Mouse (Mus musculus): ENCODE measurements around the gene Izumo1r. TPM values are rescaled to one million over a fixed set of nuclear protein-coding genes. Genes with fewer than 3 reads are reported as not detected.
"Not testable (repeated sequence)": the region's sequence is repeated elsewhere in the genome, so short reads cannot be mapped to it uniquely, and the experiment has no call there.

The Izumo1r gene
- total RNA-seq, 2 experiments from 2014 or later = not detected

DNA sequence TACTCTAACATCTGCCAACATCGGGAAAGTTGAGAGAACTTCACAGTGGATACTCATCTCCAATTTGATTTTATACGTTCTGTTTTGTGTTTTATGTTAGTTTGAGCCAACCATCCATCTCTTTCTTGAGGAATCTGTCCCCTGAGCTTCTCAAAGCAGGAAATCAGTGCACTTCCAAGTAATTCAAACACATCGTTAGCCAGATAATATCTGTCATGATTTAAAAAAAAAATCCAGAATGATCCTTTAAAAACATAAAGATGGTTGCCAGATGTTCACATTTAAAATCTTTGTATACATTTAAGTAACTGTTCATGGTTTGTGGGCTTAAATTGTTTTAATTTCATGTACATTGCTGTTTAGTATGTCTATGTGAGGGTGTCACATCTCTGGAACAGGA is 2.2 kb upstream of the Izumo1r start:
- DNase-seq (ENCODE audit: low spot score in 2 of 2) = no peak

DNA sequence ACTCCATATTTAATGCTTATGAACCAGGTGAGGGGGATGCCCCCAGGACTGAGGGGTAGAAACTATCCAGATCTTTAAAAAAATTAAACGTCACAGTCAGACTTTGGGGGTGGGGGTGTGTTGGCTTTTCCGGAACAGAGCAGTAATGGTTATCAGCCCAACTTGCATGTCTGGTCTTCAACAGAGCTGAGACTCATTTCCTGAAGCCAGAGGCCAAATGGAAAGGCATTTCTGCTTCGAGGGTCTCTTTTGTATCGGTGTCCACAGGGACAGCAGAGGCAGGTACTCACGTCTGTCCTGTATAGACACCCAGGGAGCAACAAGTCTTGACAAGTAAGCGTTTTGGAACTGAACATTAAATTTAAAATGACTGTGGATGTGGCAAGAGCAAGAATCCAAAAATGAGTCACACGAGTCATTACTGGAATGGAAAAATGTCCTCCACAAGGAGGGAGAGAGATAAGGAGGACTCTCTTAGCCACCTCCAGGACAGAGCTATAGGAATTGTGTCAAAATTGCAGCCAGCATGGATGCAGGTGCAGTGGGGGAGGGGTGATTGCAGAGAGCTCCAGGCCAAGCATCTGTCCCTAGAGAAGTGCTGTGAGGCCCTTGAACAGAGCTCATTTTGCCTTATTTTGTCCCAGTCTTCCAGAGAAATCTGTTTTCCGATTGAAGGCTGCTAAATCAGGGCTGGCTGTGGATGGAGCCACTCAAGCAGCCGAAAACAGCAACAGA is 1.2 kb upstream of the Izumo1r start:
- DNase-seq (ENCODE audit: low spot score in 2 of 2) = no peak

DNA sequence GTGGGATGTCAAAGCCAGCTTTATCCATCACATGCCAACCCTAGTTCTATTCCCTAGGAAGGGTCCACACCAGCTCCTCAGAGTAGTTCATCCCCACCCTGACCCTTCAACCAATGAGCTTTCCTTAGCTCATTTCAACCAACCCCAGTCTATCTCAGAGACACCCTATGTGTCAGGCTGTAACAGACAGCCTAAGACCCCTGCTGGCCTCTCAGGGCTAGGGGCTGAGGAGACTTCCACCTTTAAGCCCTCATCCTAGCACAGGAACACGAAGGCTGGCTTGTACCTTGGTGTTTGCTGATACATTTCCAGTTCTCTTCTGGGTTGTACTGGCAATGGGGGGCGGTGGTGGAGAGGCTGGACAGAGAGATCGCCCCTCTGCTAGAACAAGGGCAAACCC is 743 bp downstream of the Izumo1r start:
- DNase-seq (ENCODE audit: low spot score in 2 of 2) = no peak

DNA sequence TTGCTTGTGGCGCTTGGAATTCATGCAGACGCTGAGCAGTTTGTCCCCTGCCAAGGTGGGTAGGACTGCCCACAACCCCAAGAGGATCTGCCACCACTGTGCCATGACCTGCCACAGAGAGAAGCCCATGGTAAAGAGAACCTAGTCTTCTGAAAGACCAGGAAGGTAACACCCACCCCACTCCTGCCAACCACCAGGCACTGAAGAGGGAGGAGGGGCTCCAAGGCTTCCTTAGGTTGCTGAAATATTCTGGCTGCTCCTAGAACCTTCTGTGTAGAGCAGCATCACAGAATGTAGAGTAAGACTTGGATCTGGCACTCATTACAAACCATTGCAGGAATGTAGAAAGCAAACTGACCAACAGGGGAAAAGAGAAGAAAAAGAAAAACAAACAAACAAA is 1.3 kb downstream of the Izumo1r start:
- DNase-seq (ENCODE audit: low spot score in 2 of 2) = no peak

DNA sequence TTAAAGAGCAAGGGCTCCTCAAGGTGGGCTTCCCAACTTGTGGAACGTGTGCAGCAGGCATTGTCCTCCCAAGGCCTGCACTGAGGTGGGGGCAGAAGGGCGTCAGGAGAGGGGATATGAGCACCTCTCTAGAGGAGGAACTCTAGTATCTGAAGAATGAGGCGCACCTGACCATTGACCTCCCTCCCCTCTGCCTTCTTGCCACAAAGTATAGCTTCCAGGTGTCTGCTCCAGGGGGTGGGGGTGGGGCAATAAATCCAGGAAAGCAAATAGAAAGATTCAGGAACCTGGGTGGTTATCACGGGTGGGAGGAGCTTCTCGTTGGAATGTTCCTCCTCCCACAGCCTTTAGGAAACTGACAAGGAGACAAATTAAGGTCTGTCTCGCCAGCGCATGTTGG is 2.0 kb downstream of the Izumo1r start:
- DNase-seq (ENCODE audit: low spot score in 2 of 2) = no peak

DNA sequence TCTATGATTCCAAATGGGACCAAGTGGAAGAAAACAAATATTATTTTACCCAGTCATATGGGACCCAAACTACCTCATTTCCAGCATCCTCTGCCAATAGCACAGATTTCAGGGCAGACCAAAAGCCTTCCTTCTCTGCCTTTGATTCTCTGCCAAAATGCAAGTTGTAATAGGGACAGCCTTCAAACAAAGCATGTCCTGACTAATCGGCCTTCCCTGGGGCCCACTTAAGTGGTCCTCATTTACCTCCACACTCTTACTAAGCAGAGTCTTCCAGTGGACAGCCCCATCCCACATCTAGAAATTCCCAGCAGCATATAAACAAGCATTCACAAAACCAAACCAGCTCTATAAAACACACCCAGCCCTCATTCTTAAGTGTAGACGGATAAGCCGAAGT is 6.6 kb downstream of the Izumo1r start:
- DNase-seq (ENCODE audit: low spot score in 2 of 2) = peak in 1 of 2 experiments; percentile 31

DNA sequence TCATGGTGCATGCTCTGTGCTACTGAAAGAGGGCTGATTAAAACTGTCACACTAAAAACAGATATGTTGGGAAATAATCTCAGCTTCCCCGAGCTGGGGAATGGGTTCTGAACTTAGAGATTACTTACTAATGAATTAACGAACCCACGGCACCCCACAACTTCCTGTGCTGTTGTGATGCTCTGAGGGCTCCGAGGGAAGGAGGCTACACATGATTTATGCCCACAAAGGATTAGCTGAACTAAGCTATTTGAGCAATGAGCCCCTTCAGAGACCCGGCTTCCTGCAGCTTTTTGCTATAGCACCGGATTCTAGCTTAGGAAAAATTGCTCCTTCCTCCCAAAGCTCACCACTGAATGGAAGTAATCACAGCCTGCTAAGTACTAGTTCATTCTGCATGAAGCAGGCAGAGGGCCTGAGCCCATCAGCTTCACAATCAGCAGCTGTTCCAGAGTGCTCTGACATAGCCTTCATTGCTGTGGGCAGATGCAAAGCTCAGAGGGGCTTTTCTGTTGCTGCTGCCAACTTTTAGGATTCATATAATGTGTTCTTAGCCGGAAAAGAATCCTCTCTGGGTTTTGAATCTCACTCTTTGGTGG is 8.4 kb downstream of the Izumo1r start:
- DNase-seq (ENCODE audit: low spot score in 2 of 2) = no peak

DNA sequence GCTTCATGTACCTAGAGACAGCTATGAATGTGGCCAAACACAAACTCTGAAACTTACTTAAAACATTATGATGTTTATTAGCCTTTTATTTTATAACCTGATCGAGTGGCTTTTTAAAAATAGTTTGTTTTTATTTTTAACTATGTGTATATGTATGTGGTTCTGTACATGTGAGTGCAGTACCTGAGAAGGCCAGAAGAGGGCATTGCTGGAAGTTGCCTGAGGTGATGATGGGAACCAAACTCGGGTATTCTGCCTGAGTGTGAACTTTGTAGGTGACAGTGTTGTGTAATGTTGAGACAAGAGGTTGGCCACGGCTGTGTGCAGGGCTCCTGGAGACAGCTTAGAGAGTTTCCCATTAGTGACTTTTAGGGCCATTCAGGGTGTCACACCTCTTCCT is 9.1 kb downstream of the Izumo1r start:
- no peak for DNase-seq (ENCODE audit: low spot score in 2 of 2)

DNA sequence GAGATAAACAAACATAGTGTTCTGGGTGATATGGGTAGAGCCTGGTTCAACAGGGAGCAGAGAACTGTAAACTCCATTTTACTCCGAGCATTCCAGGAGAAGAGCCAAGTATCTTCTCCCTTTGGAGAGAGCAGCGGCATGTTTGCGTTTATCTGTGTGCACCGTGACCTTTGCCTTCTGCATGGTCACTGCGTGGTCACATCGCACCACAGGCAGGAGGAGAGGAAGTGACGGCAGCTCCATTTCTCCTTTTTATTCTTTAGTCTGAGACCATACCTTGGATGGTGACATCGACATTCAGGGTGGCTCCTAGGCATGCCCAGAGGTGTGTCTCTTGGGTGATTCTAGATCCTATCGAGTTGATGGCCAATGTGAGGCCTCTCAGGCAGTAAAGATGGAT is 10.4 kb downstream of the Izumo1r start:
- no peak for DNase-seq (ENCODE audit: low spot score in 2 of 2)

DNA sequence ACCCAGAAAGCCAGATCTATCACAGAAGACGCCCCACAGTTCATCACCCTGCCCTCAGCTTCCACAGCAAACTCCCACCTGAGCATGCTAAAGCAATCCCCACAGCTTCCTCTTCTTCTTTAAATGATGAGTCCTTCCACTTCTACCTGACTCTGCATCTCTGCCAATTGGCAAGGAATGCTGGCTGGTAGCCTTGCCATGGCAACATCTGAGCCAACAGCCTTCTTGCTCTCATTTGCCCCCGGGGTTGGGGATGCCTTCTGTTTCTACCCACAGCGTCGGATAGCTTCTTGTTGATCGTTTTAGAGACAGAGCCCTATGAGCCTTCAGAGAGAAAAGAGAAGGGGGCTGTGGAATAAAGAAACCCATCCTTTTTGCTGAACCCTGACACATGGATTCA is 11.9 kb downstream of the Izumo1r start:
- DNase-seq (ENCODE audit: low spot score in 2 of 2) = no peak

DNA sequence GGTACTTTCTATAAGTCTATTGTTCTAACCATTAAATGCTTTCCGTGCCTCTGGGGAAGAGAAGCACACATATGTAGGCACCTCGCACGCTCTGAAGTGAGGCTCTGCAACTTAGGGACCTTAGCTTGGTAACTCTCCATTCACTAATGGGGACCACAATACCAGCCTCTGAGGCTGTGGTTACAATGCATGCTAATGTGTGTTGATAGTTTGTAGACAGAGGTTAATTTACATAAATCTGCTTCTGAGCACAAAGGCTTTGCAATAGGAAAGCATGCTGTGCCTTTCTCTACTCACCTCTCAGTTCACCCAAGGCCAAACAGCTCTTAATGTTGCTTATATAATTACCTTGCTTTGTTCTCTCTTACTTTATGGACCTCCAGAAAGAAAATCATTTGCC is 13.1 kb downstream of the Izumo1r start:
- no peak for DNase-seq (ENCODE audit: low spot score in 2 of 2)

DNA sequence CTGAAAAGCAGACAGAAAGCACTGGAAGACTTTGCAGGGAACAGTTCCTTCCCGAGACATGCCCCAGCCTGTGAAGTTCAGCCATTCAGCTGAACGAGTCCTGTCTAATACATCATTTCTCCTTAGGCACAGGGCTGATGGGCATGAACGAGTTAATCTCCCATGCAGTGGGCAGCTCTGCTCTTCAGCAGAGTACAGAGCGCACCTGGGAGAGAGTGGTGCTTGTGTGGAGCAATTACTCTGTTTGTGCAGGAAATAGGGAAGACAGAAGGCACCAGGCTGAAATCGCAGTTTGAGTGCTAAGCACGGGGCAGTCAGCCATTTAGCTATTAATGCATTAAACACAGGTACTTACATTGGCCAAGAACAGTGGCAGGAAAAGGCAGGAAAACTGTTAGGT is 15.1 kb downstream of the Izumo1r start:
- DNase-seq (ENCODE audit: low spot score in 2 of 2) = no peak

DNA sequence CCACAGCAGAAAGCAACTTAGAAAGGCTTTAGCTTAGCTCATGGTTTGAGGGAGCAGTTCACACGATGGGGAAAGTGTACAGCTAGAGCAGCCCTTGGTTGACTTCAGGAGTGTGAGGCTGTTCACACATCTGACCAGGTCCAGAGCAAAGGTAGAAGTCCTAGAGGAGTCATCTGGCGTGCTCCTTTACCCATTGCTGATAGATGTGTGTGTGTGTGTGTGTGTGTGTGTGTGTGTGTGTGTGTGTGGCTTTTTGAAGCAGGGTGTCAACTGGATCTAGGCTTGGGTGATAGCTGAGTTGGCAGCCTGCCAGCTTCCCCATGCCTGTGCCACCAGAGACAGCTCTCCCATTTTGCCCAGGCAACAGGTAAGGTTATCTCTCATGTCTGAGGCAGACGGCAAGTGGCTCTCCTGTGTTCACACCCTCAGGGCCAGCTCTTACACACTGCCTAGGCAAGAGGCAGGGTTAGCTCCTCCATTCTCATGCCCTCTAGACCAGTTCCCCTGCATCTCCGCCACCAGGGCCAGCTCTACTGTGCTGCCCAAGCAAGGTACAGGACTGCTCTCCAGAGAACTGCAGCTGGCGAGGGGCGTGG is 15.9 kb downstream of the Izumo1r start:
- no peak for DNase-seq (ENCODE audit: low spot score in 2 of 2)

DNA sequence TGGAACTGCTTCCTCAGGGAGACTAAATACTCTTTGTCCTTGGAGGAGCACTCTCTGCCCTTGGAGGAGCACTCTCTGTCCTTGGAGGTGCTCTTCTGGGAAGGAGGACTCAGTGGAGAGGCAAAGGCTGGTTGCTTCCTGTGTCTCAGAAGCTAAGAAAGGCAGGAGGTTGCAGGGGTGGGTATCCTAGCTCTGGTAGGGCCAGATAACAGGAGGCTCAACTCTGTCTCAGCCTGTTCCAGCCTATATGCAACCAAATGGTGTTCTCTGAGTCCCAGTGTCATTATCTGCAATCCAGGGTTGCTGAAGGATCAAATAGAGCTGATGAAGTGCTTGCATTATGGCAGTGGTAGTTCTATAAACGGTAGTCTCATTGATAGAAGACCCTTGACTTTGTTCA is 17.8 kb downstream of the Izumo1r start:
- no peak for DNase-seq (ENCODE audit: low spot score in 2 of 2)

DNA sequence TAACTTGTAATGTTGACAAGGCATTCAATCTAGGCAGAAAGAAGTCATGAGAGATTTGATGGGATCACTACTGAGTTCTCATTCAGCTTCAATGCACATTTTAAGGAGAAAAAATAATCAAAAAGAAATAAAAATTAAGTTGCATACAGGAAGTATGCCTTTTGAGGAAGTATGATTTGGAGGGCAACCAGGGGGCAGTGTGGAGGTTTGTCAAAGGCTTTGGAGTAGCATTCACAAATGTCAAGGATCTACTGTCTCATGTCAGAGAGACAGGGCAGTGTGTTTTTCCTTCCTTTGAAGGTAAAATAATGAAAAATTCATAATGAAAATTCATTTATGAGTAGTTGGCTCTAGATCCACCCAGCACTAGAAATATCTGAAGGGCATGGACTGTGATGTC is 18.6 kb downstream of the Izumo1r start:
- DNase-seq (ENCODE audit: low spot score in 2 of 2) = no peak

DNA sequence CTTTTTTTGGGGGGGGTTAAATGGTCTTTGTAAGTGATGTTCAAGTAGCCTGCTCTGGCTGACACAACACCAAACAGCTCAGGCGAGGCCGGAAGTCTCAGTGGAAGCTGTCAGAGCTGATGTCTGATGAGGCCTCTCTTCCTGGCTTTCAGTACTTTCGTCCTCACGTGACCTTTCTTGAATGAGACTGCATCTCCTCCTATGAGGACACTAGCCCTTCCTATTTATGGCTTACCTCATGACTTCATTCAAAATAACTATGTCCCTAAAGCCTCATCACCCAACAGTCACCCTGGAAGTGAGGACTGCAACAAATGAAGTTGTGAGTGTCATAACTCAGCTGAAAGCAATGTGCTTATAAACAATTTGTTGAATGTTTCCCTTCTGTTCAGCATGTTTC is 19.1 kb downstream of the Izumo1r start:
- DNase-seq (ENCODE audit: low spot score in 2 of 2) = no peak

DNA sequence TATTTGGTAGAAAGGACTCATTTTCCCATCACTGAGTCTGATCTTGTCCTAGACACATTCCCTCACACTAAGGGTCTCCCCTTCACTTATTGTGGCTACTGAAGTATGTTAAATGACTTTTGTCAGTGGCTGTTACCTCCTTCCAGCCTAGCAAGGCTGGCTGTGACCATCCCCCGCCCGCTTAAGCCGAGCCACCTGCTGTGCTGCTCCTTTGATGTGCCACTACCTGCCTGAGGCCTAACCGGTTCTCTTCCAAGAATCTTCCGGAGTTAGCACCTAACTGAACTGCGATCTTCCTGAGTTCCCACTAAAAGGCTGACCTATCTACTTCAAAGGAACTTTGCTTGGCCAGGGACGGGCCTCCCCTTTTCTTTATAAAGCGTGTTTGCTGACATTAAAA is 27.2 kb downstream of the Izumo1r start:
- DNase-seq (ENCODE audit: low spot score in 2 of 2) = not testable (repeated sequence)

DNA sequence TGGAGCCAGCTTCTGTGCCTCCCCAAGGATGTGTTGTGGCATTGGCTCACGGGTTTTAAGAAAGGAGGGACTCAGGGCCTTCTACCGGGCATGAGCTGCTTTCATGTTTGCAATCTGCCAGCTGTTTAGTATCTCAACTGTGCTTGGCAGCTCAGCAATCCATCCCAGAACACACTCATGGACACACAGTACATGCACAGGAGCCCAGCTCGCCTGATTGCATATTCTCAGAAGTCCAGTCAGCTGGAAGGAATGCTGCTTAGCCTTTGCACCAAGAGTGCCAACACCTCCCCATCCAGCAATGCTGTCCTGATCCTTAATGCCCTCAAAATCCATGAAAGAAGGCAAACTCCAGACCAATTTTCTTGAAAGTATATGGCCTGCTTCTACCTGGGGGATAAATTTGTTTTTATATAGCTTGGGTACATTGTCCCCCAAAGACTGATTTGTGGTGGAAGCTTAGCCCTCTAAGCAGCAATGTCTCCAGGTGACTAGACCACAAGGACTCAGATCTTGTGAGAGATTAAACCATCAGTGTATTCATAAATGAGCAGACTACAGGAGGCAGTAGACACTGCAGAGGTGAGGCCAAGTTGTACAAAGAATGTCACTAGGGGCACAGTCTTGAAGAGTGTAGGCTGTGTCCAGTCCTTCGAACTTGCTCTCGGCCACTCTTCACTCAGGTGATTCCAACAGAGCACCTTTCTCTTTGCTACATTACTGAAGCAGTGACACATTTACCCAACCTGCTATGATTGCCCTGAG is 27.8 kb downstream of the Izumo1r start:
- DNase-seq (ENCODE audit: low spot score in 2 of 2) = no peak

DNA sequence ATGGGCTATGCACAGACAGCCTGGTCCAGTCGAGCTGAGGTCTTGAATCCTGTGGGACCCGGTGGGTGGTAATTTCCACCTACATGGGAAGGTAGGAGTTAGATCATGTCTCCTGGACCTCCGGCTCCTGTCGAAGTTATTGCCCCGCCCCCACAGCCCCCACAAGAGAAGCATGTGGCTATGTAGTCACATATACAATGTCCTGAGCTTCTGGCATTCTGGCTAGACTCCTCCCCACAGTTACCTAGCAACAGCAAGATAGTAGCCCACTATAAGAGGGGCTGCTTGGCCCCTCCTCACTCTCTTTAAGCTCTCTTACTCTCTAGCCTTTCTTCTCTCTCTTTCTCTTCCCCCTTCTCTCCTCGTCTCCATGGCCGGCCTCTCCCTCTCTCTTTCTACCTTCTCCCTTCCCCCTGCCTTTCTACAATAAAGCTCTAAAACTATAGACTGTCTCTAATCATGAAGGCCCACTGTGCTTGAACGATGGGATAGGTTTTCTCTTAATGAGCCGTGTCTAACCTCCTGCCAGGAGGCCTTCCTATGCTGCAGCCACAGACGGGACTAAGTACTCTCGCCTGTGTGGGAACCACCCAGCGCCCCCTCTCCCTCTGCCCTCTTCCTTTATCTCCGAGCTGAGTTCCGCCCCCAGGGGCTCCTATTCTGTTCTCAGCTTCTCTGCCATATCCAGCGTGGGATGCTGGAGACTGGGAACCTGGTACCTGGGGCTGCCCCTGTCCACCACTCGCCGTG is 31.4 kb downstream of the Izumo1r start:
- no peak for DNase-seq (ENCODE audit: low spot score in 2 of 2)

DNA sequence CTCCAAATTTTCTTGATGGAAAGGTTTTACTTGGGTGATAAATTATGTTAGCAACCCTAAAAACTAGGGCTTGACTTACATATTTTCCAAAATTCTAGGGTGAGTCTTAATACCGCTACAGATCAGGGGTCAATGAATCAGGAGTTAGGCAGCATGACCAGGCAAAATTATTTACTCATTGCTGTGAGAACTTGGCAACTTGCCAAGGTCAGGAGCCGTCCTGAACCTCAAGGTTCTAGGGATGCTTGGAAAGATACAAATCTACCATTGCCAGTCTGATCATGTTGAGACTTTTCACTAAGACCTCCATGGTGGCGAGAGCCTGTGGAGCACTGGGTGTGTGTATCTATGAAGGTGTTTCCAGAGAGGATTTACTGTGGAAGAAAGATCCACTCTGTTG is 32.2 kb downstream of the Izumo1r start:
- DNase-seq (ENCODE audit: low spot score in 2 of 2) = no peak

DNA sequence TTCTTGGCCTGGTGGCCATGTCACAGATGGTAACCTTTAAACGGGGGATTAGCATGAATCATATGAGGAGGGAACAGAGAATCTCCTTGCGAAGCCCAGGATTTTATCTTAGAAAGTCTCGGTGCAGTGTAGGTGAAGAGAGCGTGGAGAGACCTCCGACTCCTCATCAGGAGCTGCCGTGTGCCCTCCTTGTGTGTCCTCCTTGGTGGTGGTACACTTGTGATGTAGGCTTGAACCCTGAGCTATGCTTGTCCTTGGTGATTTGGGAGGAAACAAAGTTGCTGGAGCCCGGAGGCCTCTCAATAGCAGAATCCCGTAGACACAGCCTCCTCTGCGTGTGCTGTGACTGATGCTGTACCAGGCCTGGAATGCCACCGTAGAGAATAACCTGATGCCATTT is 32.9 kb downstream of the Izumo1r start:
- no peak for DNase-seq (ENCODE audit: low spot score in 2 of 2)
